Mouse (Mus musculus) cerebellum, adult 2 months (tissue): Measurements from ENCODE around the gene Map3k3. TPM values are rescaled to one million over a fixed set of nuclear protein-coding genes. Genes with fewer than 3 reads are reported as not detected.

ENCODE experiments used
- DNase-seq, 2 experiments: peaks; one replicate each; pipeline ENCODE4 v3.0.0; 2021
- H3K27ac ChIP-seq: fragments of 200-500 bp; 2 replicates; pipeline ENCODE4 v1.5.1; 2012; ENCODE audit warnings: low read length, control low read depth, inconsistent platforms; ENCODE audit not compliant: insufficient read depth
- H3K27me3 ChIP-seq: fragments of 200-500 bp; 2 replicates; pipeline ENCODE4 v1.6.1; 2012; ENCODE audit warnings: inconsistent platforms, mild to moderate bottlenecking, low read length, moderate library complexity; ENCODE audit not compliant: control insufficient read depth, insufficient read depth
- H3K4me1 ChIP-seq: fragments of 200-500 bp; 2 replicates; pipeline ENCODE4 v1.6.1; 2011; ENCODE audit warnings: low read length; ENCODE audit not compliant: control insufficient read depth, insufficient read depth
- H3K4me3 ChIP-seq: fragments of 200-500 bp; replicated peaks from 2 replicates; pipeline ENCODE3; 2011; ENCODE audit warnings: mild to moderate bottlenecking, low read depth, low read length, control low read depth; ENCODE audit not compliant: insufficient read depth
- CTCF ChIP-seq: fragments of 200-500 bp; IDR thresholded peaks from 2 replicates; pipeline ENCODE4 v1.5.1; 2011; ENCODE audit warnings: low read depth, mild to moderate bottlenecking, control low read depth, low read length, moderate library complexity, borderline replicate concordance; ENCODE audit not compliant: insufficient read depth
- POLR2A ChIP-seq: fragments of 200-500 bp; IDR thresholded peaks from 2 replicates; pipeline ENCODE4 v1.6.1; 2011; ENCODE audit warnings: low read length, control low read depth, borderline replicate concordance; ENCODE audit not compliant: insufficient read depth
- WGBS: fragments of 180-500 bp; shearing (Covaris S2); methylation state at CpG from one replicate; pipeline ENCODE4 v1.1.7; 2018; 5-methylcytosine and 5-hydroxymethylcytosine counted together
- polyA plus RNA-seq: library from polyadenylated mRNA; depleted of rRNA; stranded (reverse); fragments of >200 nt; gene quantifications from 2 replicates; pipeline ENCODE4 v1.2.3, GENCODE M21; 2012

Gene Map3k3
- polyA plus RNA-seq, 1 experiment = 33.8 TPM

DNA sequence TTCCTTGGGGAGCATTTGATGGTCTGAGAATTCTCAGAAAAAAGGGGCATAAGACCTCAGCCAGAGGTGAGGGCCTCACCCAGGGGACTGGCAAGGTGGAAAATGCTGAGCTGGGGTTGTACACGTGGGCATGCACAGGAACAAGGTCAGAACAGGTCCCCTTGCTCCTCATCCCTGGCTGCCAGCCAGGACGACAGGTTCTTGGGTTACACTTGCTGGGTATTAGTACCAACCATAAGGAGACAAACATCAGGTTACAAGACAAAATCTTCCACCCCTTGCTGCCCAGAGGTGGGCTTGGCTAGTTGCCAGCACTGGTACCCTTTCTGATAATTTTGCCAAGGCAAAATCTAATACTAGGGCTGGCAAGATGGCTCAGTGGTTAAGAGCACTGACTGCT, 77.8 kb downstream of the Map3k3 start:
- no peaks in the 10 kb centered on the region for H3K27me3 ChIP-seq
- no peak for TF ChIP-seq POLR2A
- TF ChIP-seq CTCF = no peak
- WGBS = 73% methylated on average over 2 of the region's 2 CpGs

DNA sequence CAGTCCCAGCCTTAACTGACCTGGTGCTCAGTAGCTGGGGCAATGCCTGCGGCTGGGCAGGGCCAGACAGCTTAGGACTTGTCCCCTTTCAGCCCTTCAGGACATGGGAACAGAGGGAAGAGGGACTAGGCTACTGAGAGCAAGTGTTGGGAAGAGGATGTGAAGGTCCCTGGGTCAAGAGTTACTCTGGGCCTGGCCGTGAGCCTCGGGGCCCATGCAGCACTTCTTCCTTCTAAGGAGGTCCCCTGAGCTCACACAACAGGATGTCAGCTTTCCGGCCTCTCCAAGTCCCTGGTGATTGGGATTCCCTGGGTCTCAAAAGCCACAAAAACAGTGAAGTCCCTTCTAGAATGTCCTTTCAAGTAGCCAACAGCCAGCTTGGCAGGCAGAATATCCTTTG, 79.1 kb downstream of the Map3k3 start:
- 94% methylated on average over 4 of the region's 4 CpGs for WGBS
- no peak for TF ChIP-seq POLR2A
- no peaks in the 10 kb centered on the region for H3K27me3 ChIP-seq
- H3K4me3 ChIP-seq = no peak overlapping the region
- DNase-seq = peak in 1 of 2 experiments; percentile 13
- H3K4me1 ChIP-seq = peaks cover 16% of the 10 kb centered on the region; the same call in 1 of the 2 replicates
- no peak overlapping the region for H3K27ac ChIP-seq

More for the DNA sequence above, 77.8 kb downstream of the Map3k3 start:
- Histone ChIP-seq H3K27ac (0 out of 2 replicates have a peak overlapping the region, but pooled peaks have one; percentile 4), H3K4me1 (peaks cover 21% of the 10 kb centered on the region; the same call in 1 of the 2 replicates), H3K4me3 (no peak overlapping the region)
- peak in 1 of 2 experiments; percentile 37 for DNase-seq

DNA sequence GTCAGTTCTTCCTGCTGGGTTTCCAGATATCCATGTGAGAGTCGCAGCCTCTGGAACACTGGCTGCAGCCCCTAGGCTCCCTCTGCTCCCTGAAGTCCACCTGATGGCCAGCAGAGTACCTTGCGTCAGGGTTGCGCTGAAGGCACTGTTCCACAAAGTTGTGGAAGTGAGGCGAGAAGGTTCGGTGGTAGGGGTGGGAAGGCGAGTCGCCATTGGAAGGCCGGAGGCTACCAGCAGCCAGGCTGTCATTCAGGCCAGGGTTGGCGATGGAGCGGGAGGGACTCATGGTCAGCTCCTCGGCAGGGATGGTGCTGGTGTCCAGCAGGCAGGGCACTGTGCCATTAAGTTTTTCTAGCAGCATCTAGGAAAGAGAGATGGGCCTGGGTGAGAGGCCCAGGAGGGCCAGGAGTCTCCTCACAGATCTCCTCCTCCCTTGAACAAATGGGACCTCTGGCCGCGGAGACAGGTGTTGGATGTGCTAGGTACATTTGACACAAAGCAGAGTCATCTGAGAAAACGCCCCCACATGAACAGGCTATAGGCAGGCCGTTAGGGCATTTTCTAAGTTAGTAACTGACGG, 80.3 kb downstream of the Map3k3 start:
- no peak for DNase-seq
- Histone ChIP-seq H3K4me3 (no peak overlapping the region), H3K4me1 (peaks cover 8% of the 10 kb centered on the region; the same call in 1 of the 2 replicates), H3K27ac (no peak overlapping the region), H3K27me3 (no peaks in the 10 kb centered on the region)
- 78% methylated on average over 16 of the region's 16 CpGs for WGBS
- TF ChIP-seq CTCF (no peak), POLR2A (no peak)

DNA sequence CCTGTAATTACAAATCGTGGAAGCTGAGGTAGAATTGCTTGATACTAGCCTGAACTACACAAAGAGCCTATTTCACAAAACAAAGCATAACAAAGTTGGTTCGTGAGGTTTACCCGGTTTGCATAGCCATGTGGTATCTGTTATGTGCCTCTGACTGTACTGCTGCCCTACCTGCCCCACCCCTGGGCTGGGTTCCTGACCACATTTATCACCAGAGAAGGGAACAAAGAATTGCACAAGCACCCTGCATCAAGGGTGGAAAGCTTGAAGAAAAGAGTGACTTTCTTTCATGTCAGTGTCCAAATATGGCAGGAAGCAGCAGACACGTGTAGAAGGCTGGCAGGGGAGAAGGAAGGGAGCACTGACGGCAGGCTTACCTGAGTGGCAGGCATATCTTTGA, 83.0 kb downstream of the Map3k3 start:
- Histone ChIP-seq H3K27ac (no peak overlapping the region), H3K27me3 (no peaks in the 10 kb centered on the region), H3K4me3 (no peak overlapping the region), H3K4me1 (no peaks in the 10 kb centered on the region)
- TF ChIP-seq CTCF (no peak), POLR2A (no peak)
- WGBS = 91% methylated on average over 5 of the region's 5 CpGs
- no peak for DNase-seq

DNA sequence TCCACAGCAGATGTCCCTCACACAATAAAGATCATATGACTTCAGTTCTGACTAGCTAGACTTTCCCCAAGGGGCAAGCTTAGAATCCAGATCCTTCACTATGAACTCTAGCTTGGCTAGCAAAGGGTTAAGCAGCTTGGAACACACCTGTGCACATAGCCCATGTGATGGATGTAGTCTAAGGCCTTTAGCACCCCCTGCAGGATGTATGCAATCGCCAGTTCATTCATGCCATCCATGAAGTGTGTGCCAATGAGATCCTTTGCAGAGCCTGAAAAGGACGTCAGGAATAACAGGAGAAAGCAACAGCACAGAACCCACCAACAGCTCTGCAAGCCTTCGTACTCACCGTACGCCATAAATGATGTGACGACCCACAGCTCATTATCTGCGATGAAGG, 86.4 kb downstream of the Map3k3 start:
- H3K27ac ChIP-seq = no peak overlapping the region
- DNase-seq = no peak
- WGBS = 74% methylated on average over 7 of the region's 7 CpGs
- H3K4me3 ChIP-seq = no peak overlapping the region
- H3K27me3 ChIP-seq = no peaks in the 10 kb centered on the region
- peaks cover 17% of the 10 kb centered on the region for H3K4me1 ChIP-seq
- TF ChIP-seq POLR2A = no peak
- 0 out of 2 replicates have a peak, but pooled peaks have one; percentile 3 for TF ChIP-seq CTCF

DNA sequence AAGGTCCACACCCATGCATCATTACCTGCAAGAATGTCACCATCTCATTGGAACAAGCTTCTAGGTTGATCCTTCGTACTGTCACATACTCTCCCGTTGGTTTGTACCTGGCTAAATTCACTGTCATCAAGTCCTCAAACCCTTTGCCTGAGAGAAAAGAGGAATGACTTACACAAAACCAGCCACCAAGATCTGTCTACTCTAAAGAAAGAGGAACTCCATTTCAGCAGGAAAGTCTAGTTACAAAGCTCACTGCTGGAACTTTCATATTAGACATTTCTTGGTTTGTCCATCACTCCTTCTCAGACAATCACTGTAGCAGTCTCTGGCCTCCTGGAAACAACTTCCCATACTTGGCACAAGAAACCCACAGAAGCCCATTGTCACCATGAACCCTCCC, 88.8 kb downstream of the Map3k3 start:
- no peak overlapping the region for H3K4me3 ChIP-seq
- no peak overlapping the region for H3K27ac ChIP-seq
- WGBS = 92% methylated on average over 2 of the region's 2 CpGs
- DNase-seq = no peak
- TF ChIP-seq CTCF = no peak
- no peak for TF ChIP-seq POLR2A
- H3K27me3 ChIP-seq = no peaks in the 10 kb centered on the region
- H3K4me1 ChIP-seq = peaks cover 22% of the 10 kb centered on the region

DNA sequence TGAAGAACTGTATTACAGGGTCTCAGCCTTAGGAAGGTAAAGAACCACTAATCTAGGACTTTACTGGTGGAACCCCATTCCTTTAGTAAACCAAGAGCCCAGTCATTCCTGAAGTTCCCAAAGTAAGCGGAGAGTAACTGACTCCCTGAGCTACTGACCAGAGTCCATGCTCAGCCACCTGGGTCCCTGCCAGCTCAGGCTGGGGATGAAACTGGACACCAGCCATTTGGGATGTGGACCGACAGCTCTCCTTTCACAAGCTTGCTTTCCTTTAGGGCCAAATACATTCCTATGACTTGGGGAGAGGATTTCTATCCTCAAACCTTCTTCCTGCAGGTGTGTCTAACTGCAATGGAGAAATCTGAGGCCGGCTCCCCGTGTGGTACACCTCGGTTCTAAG, 90.0 kb downstream of the Map3k3 start:
- Histone ChIP-seq H3K27ac (peak overlapping the region; percentile 33), H3K27me3 (no peaks in the 10 kb centered on the region), H3K4me3 (no peak overlapping the region), H3K4me1 (peaks cover 30% of the 10 kb centered on the region)
- DNase-seq = peak; percentile 73 to 79
- 42% methylated on average over 5 of the region's 5 CpGs for WGBS
- TF ChIP-seq CTCF (no peak), POLR2A (no peak)

DNA sequence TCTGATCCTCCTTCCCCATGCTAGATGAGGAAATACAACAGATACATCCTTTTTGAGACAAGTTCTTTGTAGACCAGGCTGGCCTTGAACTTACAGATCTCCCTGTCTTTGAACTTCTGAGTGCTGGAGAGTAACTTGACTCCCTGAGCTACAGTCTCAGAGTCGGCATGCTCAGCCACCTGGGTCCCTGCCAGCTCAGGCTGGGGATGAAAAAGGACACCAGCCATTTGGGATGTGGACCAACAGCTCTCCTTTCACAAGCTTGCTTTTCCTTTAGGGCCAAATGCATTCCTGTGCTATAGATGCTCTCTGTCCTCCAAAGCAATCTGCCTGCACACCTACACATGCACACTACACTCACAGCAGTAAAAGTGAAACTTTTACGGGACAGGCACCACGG, 90.7 kb downstream of the Map3k3 start:
- Histone ChIP-seq H3K4me1 (peaks cover 31% of the 10 kb centered on the region), H3K4me3 (no peak overlapping the region), H3K27ac (peak overlapping the region; percentile 33; the same call in 1 of the 2 replicates), H3K27me3 (no peaks in the 10 kb centered on the region)
- WGBS = 44% methylated on average over 3 of the region's 3 CpGs
- TF ChIP-seq CTCF = no peak
- no peak for TF ChIP-seq POLR2A
- DNase-seq = peak; percentile 72 to 79

DNA sequence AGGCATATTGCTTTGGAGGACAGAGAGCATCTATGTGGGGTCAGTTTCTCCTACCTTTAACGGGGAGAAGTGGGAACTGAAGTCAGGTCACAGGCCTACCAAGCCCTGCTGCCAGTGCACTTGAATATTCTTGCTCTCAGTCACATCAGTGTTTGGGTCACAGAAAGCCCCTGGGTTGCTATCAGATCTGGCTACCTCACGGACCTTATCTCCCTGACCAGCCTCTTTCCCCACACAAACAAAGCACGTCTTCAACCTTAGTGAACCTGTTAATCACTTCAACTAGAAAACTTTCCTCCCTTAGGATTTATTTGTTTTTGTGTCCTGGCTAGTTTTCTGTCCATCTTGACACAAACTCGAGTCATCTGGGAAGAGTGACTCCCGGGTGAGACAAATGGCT, 92.0 kb downstream of the Map3k3 start:
- no peak overlapping the region for H3K27ac ChIP-seq
- DNase-seq = no peak
- H3K4me1 ChIP-seq = peaks cover 44% of the 10 kb centered on the region
- 94% methylated on average over 5 of the region's 5 CpGs for WGBS
- no peaks in the 10 kb centered on the region for H3K27me3 ChIP-seq
- TF ChIP-seq POLR2A (no peak), CTCF (no peak)
- H3K4me3 ChIP-seq = no peak overlapping the region
